18 mouse cellular contexts compared by ENCODE assay signal in the genomic region with DNA sequence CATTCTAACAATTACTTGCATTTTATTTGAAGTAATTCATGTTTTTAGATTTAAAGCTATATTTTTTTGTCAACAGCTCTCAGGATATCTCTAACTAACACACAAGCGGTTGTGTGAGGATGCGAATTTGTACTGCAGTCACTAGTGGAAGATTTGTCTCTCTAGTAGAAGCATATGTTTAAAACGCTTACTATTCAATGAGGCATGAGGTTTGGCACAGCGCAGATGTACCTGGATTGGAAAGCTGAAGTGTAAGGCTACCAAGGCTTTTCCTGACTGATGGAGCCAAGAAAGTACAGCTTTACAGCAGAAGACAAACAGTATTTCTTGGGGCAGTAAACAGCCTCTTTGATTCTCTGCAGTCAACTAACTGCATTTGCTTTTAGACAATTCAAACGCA.
"Had no signal": no experiment of that assay in that cellular context is flagged by ENCODE, and none has a peak within 500 bp of the region (broad histone marks: within the 10 kb centered on the region; RNA-seq: fewer than 3 reads in every experiment).

No protein-coding gene starts in this region.

- H3K27ac ChIP-seq: liver, embryonic 15.5 days; lung, embryonic 15.5 days; macrophage; midbrain, embryonic 13.5 days; neural tube, embryonic 12.5 days; stomach, embryonic 15.5 days; stomach, postnatal 0 days had no signal

- H3K4me3 ChIP-seq: liver, embryonic 15.5 days; lung, embryonic 15.5 days; megakaryocyte, embryonic 14.5 days; midbrain, embryonic 13.5 days; neural tube, embryonic 12.5 days; stomach, embryonic 15.5 days had no signal

- H3K9ac ChIP-seq: liver, embryonic 15.5 days; liver, postnatal 0 days; lung, embryonic 15.5 days; midbrain, embryonic 13.5 days; neural tube, embryonic 12.5 days; stomach, embryonic 15.5 days had no signal

- H3K36me3 ChIP-seq: liver, embryonic 15.5 days; lung, embryonic 15.5 days; midbrain, embryonic 13.5 days; neural tube, embryonic 12.5 days; stomach, embryonic 15.5 days had no signal

- H3K9me3 ChIP-seq: liver, embryonic 15.5 days; lung, embryonic 15.5 days; megakaryocyte, embryonic 14.5 days; midbrain, embryonic 13.5 days; neural tube, embryonic 12.5 days; stomach, embryonic 15.5 days had no signal

- H3K4me2 ChIP-seq: liver, embryonic 15.5 days; lung, embryonic 15.5 days; midbrain, embryonic 13.5 days; neural tube, embryonic 12.5 days; stomach, embryonic 15.5 days had no signal

- DNase-seq: liver, postnatal 0 days; lung, adult 2 months; lung, postnatal 14 days; lung, postnatal 36 days; right cerebral cortex, postnatal 14 days; thymus, adult 2 months; thymus, postnatal 25 days; thymus, postnatal 4 days had no signal

- ATAC-seq: liver, postnatal 0 days; lung, postnatal 0 days; midbrain, embryonic 13.5 days; midbrain, embryonic 16.5 days had no signal

- H3K27me3 ChIP-seq: liver, embryonic 15.5 days; lung, embryonic 15.5 days; megakaryocyte, embryonic 14.5 days; midbrain, embryonic 13.5 days; neural tube, embryonic 12.5 days; stomach, embryonic 15.5 days had no signal

- H3K4me1 ChIP-seq: liver, embryonic 15.5 days; lung, embryonic 15.5 days; megakaryocyte, embryonic 14.5 days; midbrain, embryonic 13.5 days; neural tube, embryonic 12.5 days; stomach, embryonic 15.5 days had no signal
